Mouse (Mus musculus) cerebellum, adult 9-10 months (tissue): Measurements from ENCODE around the gene Serpinb5.
"Not testable (repeated sequence)": the region's sequence is repeated elsewhere in the genome, so short reads cannot be mapped to it uniquely, and the experiment has no call there.

Experiments used
- DNase-seq: peaks from one replicate; pipeline ENCODE4 v3.0.0; 2022

The Serpinb5 gene

GRCm38 (mm10) chr1:106860847-106861246 lies at the start of gene Serpinb5:
Gene Serpinb5 (plus strand): TSS chr1:106861173.
- no peak for DNase-seq

GRCm38 (mm10) chr1:106814864-106815263 lies 46.1 kb upstream of the Serpinb5 start:
- no peak for DNase-seq

DNA sequence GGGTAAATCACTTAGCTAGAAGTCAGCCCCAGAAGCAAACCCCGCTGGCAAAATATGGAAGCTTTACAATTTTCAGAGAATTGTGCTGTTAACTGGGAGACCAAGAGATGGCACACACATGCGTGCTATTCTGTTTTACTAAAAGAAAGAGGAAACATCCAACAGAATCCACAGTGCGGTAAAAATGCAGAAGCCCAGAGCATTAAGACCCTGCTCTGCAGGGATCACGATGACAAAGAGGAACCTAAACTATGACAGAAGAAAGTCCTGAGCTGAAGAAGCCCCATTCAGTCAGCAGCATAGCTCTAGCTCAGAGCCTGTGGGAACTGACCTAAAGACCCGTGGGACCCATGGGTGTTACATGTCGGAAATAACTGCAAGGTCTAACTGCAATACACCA lies 45.7 kb upstream of the Serpinb5 start:
- DNase-seq = no peak

GRCm38 (mm10) chr1:106816766-106817165 lies 44.2 kb upstream of the Serpinb5 start:
- no peak for DNase-seq

- DNase-seq = no peak
These were observed 42.6 kb upstream of the Serpinb5 start for GRCm38 (mm10) chr1:106818323-106818722.

DNA sequence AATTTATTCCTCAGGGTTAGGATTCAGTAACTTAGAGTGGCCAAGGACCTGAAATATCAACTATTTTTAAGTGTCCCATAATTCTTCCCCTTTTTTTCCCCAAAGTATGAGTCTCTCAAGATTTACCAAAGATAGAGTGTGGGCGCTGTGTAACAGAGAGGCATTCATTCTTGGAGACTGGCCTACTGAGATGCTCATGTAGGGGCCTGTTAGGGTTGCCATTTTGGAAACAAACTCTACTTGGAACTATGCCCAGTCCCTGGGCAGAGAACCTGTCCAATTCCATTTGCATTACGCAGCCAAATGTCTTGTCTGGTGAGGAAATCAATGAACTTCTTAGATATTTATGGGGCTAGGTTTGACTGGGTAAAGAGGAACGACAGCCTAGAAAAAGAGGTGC lies 38.7 kb upstream of the Serpinb5 start:
- DNase-seq = no peak

DNA sequence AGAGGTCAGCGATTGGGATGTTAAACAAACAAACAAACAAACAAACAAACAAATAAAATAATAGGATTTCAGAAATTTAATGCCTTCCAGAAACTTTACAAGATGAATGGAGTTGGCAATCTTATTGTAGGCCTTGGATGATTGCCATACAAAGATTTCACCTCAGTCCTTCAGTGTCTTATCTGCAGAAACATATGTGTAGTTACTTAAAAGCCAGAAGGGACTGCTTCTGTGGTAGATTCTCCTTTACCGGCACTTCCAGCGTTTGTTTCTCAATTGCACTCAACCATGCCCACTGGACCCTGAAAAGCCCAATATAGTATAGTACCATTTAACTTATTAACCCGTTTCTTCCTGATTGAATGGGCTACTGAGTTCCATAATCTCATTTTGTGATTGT lies 32.2 kb upstream of the Serpinb5 start:
- no peak for DNase-seq

DNA sequence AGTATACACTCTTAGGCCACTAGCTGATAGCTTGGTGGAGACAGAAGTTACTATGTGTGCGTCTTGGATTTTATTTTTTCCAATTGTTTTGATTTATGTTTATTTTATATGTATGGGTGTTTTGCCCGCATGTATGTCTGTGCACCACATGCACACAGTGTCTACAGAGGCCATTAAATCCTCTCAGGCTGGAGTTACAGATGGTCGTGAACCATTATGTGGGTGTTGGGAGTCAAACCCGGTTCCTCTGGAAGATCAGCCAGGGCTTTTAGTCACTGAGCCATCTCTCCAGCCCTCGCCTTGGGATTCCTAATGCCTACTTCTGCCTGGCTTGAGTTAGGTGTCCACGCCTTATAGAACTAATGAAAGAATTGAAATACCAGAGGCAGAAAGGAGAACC lies 4.6 kb downstream of the Serpinb5 start:
- DNase-seq = no peak

DNA sequence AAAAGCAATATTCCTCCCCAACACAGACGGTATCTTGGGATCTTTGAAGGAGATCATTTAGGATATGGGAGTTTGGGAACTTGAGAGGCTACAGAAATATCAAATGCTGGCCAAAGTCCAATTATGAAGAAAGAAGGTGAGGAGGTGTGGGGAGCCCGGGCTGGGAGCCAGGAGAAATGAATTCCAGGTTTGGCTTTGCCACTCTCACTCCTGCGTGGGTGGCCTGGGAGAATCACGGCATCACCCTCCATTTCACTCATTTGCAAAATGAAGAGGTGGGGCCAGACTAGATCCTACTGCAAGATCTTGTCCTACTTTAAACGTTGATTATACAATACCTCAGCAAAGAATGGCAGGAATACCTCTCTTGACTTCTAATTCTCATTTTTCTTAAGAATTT lies 5.1 kb downstream of the Serpinb5 start:
- DNase-seq = no peak

GRCm38 (mm10) chr1:106866768-106867167 lies 5.8 kb downstream of the Serpinb5 start:
- no peak for DNase-seq

DNA sequence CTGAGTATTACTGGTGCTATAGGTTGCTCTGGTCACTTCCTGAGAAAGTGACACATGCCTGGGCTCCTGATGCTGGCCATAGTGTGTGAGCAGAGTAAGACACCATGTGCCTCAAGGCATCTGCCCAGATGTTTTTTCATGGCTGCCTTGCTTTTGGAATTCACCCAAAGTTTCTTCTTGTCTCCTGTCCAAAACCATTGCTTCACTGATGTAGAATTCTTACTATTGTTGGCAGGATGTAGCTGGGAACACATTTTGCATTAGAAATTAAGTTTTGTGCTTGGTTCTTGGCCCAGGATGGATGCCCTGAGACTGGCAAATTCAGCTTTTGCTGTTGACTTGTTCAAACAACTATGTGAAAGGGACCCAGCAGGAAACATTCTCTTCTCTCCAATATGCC lies 9.0 kb downstream of the Serpinb5 start:
- DNase-seq = peak; percentile 5

- DNase-seq = no peak
These were observed 14.4 kb downstream of the Serpinb5 start for GRCm38 (mm10) chr1:106875193-106875886.

DNA sequence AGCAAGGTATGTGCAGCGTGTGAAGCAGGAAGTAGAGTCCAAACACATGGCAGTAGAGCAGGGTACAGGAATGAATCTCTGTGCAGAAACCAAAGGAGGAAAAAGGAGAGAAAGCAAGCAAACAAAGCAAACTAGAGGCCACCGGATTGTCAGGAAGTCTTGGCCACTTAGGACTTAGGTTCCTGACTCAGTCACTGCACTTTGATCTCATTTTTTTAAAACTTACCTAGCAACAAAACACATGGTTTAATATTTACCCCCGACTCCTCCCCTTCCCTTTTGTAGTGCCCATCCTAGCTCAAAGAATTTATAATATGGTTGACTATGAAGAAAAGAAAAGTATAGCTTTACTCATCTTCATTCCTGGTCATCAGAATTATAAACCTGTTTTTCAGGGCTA lies 15.2 kb downstream of the Serpinb5 start:
- DNase-seq = no peak

GRCm38 (mm10) chr1:106882723-106883122 lies 21.8 kb downstream of the Serpinb5 start:
- no peak for DNase-seq

DNA sequence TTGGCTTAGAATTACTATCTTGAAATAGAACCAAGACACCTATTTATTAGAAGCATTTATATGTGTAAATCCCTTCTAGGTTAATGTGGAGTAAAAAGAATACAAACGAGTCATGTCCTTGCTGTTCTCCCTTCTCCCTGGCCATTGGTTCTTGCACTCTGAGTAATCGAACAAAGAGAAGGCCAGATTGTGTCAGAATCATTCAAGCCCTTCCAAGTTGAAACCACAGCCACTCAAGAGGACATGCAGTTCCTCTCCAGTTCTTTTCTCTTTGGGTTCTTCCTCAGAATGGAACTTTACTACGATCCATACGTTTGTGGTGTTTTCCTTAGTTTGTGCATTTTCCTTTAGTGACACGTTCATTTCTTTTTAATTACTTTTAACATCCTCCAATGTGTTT lies 22.4 kb downstream of the Serpinb5 start:
- DNase-seq = no peak

- no peak for DNase-seq
These were observed 22.8 kb downstream of the Serpinb5 start for GRCm38 (mm10) chr1:106883812-106884211.

GRCm38 (mm10) chr1:106895142-106895541 lies 34.2 kb downstream of the Serpinb5 start:
- DNase-seq = not testable (repeated sequence)

GRCm38 (mm10) chr1:106901406-106901805 lies 40.4 kb downstream of the Serpinb5 start:
- no peak for DNase-seq

GRCm38 (mm10) chr1:106931954-106932353 lies 71.0 kb downstream of the Serpinb5 start:
- DNase-seq = no peak
